Mouse (Mus musculus): ENCODE results near the gene Bicc1. TPM values are rescaled to one million over a fixed set of nuclear protein-coding genes. Genes with fewer than 3 reads are reported as not detected.

The Bicc1 gene
- polyA plus RNA-seq, 1 experiment, result 0.01 TPM

DNA sequence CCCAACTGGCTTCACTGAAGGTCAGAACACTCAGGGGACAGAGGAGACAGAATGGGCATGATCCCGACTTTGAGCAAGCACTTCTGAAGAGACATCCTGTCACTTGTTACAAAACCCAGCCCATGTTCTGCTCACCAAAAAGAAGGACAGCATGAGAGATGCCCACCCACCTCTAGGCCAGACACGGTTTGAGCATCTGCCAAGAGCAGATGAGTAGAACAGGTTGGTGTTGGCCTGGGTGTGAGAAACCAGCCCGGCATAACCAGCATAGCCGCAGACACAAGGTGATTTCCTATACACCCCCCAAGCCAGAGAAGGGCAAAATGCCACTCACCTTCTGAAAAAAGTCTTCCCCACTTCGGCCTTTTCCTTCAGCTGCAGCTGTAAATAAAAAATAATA, 80.6 kb downstream of the Bicc1 start:
- TF ChIP-seq FLI1 (IDR thresholded peaks at IDR 0.05; ENCODE audit: low read length), result no peak
- TF ChIP-seq GATA1 (IDR thresholded peaks at IDR 0.05; ENCODE audit: borderline replicate concordance, low read length), result no peak
- Histone ChIP-seq H3K27me3 (replicated peaks) (no peaks in the 10 kb centered on the region), H3K36me3 (replicated peaks; ENCODE audit: low read length) (no peaks in the 10 kb centered on the region), H3K4me3 (replicated peaks) (no peak overlapping the region), H3K4me1 (no peaks in the 10 kb centered on the region), H3K9me3 (peaks cover 37% of the 10 kb centered on the region)

DNA sequence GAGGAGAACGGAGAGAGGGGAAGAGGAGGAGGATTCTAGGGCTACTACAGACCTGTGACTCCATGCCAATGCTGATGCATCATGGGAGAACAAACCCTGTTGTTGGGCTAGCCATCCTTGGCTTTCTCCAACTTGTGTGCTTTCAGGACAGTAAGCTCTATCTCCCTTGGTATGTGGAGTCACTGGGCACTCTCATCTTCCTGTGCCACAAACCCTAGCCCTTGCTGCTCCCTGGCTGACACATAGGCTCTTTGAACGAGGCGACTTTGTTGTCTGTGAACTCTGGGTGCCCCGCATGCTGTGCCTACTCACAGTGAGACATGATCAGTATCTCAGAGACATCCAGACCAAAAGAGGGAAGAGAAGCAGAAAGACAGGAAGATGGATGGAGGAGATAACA, 94.5 kb downstream of the Bicc1 start:
- Histone ChIP-seq H3K27me3 (replicated peaks) (no peaks in the 10 kb centered on the region), H3K4me3 (replicated peaks) (no peak overlapping the region), H3K9me3 (peaks cover 31% of the 10 kb centered on the region), H3K4me1 (no peaks in the 10 kb centered on the region), H3K36me3 (replicated peaks; ENCODE audit: low read length) (no peaks in the 10 kb centered on the region)
- TF ChIP-seq GATA1 (IDR thresholded peaks at IDR 0.05; ENCODE audit: borderline replicate concordance, low read length) (no peak), FLI1 (IDR thresholded peaks at IDR 0.05; ENCODE audit: low read length) (no peak)

DNA sequence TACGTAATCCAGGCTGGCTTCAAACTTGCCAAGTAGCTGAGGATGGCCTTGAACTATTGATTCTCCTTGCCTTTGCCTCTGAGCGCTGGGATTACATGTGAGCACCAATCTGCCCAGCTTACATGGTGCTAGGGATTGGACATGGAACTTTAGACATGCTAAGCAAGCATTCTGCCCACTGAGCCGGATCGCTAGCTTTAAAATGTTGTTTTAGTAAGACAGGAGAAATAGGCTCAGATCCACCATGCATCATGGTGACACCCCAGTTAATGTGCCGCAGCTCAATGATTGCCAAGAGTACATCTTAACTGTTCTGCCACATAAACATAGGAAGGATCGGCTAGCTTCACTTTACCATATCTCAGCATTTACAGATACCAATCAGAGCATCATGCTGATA, 94.9 kb downstream of the Bicc1 start:
- H3K36me3 ChIP-seq (replicated peaks; ENCODE audit: low read length), result no peaks in the 10 kb centered on the region
- H3K9me3 ChIP-seq, result peaks cover 31% of the 10 kb centered on the region
- H3K4me3 ChIP-seq (replicated peaks), result no peak overlapping the region
- no peak for TF ChIP-seq GATA1 (IDR thresholded peaks at IDR 0.05; ENCODE audit: borderline replicate concordance, low read length)
- no peak for TF ChIP-seq FLI1 (IDR thresholded peaks at IDR 0.05; ENCODE audit: low read length)
- no peaks in the 10 kb centered on the region for H3K27me3 ChIP-seq (replicated peaks)
- H3K4me1 ChIP-seq, result no peaks in the 10 kb centered on the region

DNA sequence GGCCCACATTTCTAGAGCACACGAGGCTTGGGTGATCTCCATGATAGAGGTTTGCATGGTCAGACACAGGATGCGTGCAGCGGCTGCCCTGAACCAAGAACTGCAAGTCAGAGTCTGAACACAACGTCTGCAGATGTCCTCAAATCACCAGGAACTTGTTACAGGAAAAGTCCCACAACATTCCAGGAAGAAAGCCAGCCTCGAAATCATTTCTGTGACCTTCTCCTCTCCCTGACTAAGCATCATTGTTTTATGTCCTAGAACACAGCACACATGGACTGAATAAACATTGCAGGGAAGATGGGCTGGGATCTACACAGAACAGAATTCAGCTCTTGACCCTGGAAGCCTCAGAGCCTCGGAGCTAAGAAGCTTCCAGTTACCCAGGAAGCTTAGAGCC, 97.3 kb downstream of the Bicc1 start:
- TF ChIP-seq FLI1 (IDR thresholded peaks at IDR 0.05; ENCODE audit: low read length) (no peak), GATA1 (IDR thresholded peaks at IDR 0.05; ENCODE audit: borderline replicate concordance, low read length) (no peak)
- H3K4me3 ChIP-seq (replicated peaks), result no peak overlapping the region

DNA sequence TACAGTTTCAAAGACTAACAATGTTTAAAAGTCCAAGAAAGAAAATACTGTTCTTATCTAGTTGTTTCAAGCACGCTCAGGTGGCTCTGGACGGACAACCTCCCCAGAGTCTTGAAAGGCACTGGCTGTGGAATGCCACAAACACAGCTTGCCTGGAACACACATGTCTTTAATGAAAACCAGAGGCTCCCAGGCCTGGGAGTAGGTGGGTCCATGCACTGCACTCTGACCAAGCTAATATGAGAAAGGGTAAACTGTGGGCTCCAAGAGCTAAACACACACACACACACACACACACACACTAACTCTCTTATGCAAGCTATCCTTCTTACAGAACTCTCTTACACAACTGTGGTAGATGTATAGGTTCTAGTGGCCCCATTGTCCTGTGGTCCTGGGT, 99.2 kb downstream of the Bicc1 start:
- Histone ChIP-seq H3K36me3 (replicated peaks; ENCODE audit: low read length) (no peaks in the 10 kb centered on the region), H3K27me3 (replicated peaks) (no peaks in the 10 kb centered on the region), H3K9me3 (peaks cover 54% of the 10 kb centered on the region), H3K4me1 (no peaks in the 10 kb centered on the region), H3K4me3 (replicated peaks) (no peak overlapping the region)
- TF ChIP-seq FLI1 (IDR thresholded peaks at IDR 0.05; ENCODE audit: low read length) (no peak), GATA1 (IDR thresholded peaks at IDR 0.05; ENCODE audit: borderline replicate concordance, low read length) (no peak)

More for the DNA sequence above, 97.3 kb downstream of the Bicc1 start:
- H3K36me3 ChIP-seq (replicated peaks; ENCODE audit: low read length), result no peaks in the 10 kb centered on the region
- H3K4me1 ChIP-seq, result no peaks in the 10 kb centered on the region
- no peaks in the 10 kb centered on the region for H3K27me3 ChIP-seq (replicated peaks)
- peaks cover 42% of the 10 kb centered on the region for H3K9me3 ChIP-seq

DNA sequence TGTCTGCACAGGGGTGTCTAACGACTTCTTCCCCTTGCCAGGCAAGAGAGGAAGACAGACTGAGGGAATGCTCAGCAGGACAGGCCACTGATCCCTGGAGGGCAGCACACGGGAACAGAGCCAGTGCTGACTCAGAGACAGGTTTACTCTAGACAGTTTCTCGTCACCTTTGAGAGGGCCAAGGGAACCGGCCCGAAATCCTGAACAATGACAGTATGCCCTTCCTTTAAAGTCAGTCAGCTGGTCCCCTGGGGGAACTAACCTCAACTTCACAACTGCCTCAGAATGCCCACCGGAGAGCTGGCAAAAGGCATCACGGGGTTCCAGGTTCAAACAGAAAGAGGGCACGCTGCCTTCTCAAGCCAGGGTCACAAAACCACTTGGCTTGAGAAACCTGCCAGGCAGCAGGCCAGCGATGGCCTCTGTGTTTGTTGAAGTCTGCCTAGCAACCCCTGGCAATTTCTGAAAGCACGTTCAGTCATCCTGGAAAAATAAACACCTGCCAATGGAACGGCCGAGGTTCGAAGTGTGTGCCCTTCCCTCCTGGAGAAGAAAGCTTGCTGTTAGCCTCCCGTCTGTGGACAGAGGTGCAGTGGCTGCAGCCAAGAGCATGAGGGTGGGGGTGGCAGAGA, 100.8 kb downstream of the Bicc1 start:
- H3K9me3 ChIP-seq, result peaks cover 50% of the 10 kb centered on the region
- no peak for TF ChIP-seq GATA1 (IDR thresholded peaks at IDR 0.05; ENCODE audit: borderline replicate concordance, low read length)
- no peak for TF ChIP-seq FLI1 (IDR thresholded peaks at IDR 0.05; ENCODE audit: low read length)

DNA sequence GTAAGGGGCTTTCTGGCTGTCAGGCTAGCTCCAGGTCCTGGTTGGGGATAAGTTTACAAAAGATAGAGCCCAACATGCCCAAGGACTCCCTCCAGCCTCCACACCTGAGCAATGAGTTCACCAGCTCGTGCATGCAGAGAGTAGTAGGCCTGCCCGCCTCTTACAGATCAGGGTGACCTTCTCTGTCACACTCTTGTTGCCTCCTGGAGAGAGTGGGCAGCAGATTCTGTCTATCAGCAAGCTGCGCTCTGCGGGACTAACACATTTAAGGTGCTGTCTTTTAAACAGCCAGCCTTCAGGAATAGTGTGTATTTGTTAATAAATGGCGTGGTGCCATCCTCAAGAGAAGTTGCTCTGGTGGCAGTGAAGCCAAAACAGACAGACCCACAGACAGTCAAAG, 101.4 kb downstream of the Bicc1 start:
- TF ChIP-seq GATA1 (IDR thresholded peaks at IDR 0.05; ENCODE audit: borderline replicate concordance, low read length) (no peak), FLI1 (IDR thresholded peaks at IDR 0.05; ENCODE audit: low read length) (no peak)
- no peaks in the 10 kb centered on the region for H3K27me3 ChIP-seq (replicated peaks)
- H3K36me3 ChIP-seq (replicated peaks; ENCODE audit: low read length), result no peaks in the 10 kb centered on the region
- H3K4me3 ChIP-seq (replicated peaks), result no peak overlapping the region
- no peaks in the 10 kb centered on the region for H3K4me1 ChIP-seq
- H3K9me3 ChIP-seq, result peaks cover 54% of the 10 kb centered on the region

More for the DNA sequence above, 100.8 kb downstream of the Bicc1 start:
- Histone ChIP-seq H3K4me1 (no peaks in the 10 kb centered on the region), H3K36me3 (replicated peaks; ENCODE audit: low read length) (no peaks in the 10 kb centered on the region), H3K4me3 (replicated peaks) (no peak overlapping the region), H3K27me3 (replicated peaks) (no peaks in the 10 kb centered on the region)

DNA sequence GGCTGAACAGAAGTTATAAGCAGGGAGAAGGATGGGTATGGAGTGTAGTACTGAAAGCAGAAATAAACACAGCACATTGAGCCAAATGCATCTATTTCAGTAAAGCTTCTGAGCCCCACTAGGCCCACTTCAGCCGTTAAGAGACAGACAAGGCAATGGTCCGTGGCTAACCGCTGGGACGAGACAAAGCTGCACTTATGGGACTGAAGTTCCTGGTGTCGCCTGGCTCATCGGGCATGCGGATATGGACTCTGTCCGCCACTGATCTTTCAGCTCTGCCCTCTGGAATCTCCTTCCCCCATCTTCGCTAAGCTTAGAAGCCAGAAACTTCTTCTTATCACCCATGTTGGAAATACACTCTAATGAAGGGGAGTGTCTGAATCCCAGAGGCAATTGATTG, 106.8 kb downstream of the Bicc1 start:
- H3K27me3 ChIP-seq (replicated peaks), result no peaks in the 10 kb centered on the region
- peaks cover 81% of the 10 kb centered on the region for H3K9me3 ChIP-seq
- TF ChIP-seq GATA1 (IDR thresholded peaks at IDR 0.05; ENCODE audit: borderline replicate concordance, low read length) (no peak), FLI1 (IDR thresholded peaks at IDR 0.05; ENCODE audit: low read length) (no peak)
- no peaks in the 10 kb centered on the region for H3K36me3 ChIP-seq (replicated peaks; ENCODE audit: low read length)
- H3K4me3 ChIP-seq (replicated peaks), result no peak overlapping the region
- H3K4me1 ChIP-seq, result no peaks in the 10 kb centered on the region

DNA sequence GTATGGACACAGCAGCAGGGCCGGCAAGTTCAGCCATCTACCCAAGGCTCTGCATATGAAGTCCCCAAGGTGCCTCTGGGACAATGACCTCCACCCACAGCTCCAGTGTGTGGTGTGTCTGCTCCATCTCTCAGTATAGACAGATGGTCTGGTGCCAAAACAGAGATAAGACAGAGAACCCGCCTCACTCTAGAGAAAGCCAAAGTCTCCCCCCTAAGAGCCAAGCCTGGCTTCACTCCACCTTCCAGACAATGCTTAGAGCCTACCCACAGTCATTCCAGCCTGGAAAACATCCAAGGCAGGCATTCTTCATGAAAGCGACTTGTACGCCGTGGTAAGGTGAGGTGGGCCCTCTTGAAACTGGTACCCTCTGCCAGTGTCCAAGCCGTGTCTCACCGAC, 107.3 kb downstream of the Bicc1 start:
- no peaks in the 10 kb centered on the region for H3K27me3 ChIP-seq (replicated peaks)
- peaks cover 81% of the 10 kb centered on the region for H3K9me3 ChIP-seq
- no peak overlapping the region for H3K4me3 ChIP-seq (replicated peaks)
- H3K36me3 ChIP-seq (replicated peaks; ENCODE audit: low read length), result no peaks in the 10 kb centered on the region
- TF ChIP-seq GATA1 (IDR thresholded peaks at IDR 0.05; ENCODE audit: borderline replicate concordance, low read length) (no peak), FLI1 (IDR thresholded peaks at IDR 0.05; ENCODE audit: low read length) (no peak)
- H3K4me1 ChIP-seq, result no peaks in the 10 kb centered on the region

DNA sequence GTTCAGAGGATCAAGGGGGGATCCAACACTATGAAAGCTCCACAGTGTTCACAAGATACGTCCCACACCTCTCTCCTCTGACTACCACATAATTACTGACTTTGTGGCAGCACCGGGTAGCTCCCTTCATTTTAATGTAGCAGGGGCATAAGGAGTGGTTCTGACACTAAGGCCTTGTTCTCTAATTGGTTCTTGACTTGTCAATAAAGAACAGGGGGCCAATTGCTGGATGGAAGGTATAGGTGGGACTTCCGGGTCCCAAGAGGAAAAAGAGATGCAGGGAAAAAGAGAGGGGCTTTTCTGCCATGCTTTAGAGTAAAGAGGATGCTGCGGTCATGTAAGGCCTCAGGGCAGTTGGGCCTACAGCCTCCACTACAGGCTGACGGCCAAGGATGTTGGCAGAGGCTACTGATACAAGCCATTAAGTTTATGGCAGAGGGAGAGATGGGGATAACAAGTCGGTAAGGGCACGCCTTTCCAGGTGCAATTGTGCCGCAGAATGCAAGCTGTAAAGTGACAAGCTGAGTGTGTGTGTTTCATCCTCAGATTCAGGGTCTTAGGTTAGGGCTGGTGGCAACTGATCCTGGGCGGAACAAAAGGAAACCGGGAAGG, 108.7 kb downstream of the Bicc1 start:
- H3K4me1 ChIP-seq, result no peaks in the 10 kb centered on the region
- TF ChIP-seq GATA1 (IDR thresholded peaks at IDR 0.05; ENCODE audit: borderline replicate concordance, low read length) (no peak), FLI1 (IDR thresholded peaks at IDR 0.05; ENCODE audit: low read length) (no peak)
- no peak overlapping the region for H3K4me3 ChIP-seq (replicated peaks)
- H3K9me3 ChIP-seq, result peaks cover 76% of the 10 kb centered on the region
- H3K27me3 ChIP-seq (replicated peaks), result no peaks in the 10 kb centered on the region
- no peaks in the 10 kb centered on the region for H3K36me3 ChIP-seq (replicated peaks; ENCODE audit: low read length)
